Mouse (Mus musculus) kidney, postnatal 36 days (tissue): ENCODE results near the gene Fhod1.
"Not testable (repeated sequence)": the region's sequence is repeated elsewhere in the genome, so short reads cannot be mapped to it uniquely, and the experiment has no call there.

ENCODE experiments used
- DNase-seq, 2 experiments: peaks; one replicate each; pipeline ENCODE4 v3.0.0; 2021 to 2022; ENCODE audit warnings: mixed read lengths in 2 of 2

Fhod1 gene

DNA sequence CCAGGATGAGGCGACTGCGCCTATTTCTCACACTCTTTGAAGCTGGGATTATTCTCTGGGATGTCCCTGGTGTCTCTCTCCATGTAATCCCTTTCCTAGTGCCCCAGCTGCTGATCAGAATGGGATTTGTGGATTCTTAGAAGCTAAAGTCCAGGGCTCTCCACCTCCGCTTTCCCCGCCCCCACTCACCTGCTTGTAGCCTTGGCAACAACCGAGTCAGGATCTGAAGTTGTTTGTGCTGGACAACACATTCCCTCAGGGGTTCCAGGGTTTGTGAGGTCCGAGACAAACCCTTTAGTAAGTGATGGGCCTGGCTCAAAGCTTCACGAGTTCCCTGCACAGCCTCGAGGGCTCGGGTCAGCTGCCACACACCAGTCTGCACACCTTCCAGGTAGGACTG is 53.0 kb downstream of the Fhod1 start:
- no peak for DNase-seq

GRCm38 (mm10) chr8:105293405-105293804 is 54.3 kb downstream of the Fhod1 start:
- DNase-seq: no peak

GRCm38 (mm10) chr8:105292471-105292870 is 55.3 kb downstream of the Fhod1 start:
- no peak for DNase-seq

GRCm38 (mm10) chr8:105291802-105292201 is 56.0 kb downstream of the Fhod1 start:
- DNase-seq: peak in 1 of 2 experiments; percentile 37

DNA sequence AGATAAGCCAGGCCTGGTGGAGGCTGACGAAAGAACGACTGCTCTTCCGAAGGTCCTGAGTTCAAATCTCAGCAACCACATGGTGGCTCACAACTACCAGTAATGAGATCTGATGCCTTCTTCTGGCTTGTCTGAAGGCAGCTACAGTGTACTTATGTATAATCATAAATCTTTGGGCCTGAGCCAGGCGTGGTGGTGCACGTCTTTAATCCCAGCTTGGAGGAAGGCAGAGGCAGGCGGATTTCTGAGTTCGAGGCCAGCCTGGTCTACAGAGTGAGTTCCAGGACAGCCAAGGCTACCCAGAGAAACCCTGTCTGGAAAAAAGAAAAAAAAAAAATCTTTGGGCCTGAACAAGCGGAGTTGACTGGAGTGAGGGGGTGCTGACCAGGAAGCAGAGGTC is 56.4 kb downstream of the Fhod1 start:
- not testable (repeated sequence) for DNase-seq

GRCm38 (mm10) chr8:105290554-105291314 is 57.0 kb downstream of the Fhod1 start:
- DNase-seq: peak; percentile 90 to 98

- DNase-seq: peak; percentile 32 to 50
Observed at GRCm38 (mm10) chr8:105289805-105290460, 57.8 kb downstream of the Fhod1 start, which contains the start of gene 4931428F04Rik. TSS of gene 4931428F04Rik (minus strand) at chr8:105289864.

DNA sequence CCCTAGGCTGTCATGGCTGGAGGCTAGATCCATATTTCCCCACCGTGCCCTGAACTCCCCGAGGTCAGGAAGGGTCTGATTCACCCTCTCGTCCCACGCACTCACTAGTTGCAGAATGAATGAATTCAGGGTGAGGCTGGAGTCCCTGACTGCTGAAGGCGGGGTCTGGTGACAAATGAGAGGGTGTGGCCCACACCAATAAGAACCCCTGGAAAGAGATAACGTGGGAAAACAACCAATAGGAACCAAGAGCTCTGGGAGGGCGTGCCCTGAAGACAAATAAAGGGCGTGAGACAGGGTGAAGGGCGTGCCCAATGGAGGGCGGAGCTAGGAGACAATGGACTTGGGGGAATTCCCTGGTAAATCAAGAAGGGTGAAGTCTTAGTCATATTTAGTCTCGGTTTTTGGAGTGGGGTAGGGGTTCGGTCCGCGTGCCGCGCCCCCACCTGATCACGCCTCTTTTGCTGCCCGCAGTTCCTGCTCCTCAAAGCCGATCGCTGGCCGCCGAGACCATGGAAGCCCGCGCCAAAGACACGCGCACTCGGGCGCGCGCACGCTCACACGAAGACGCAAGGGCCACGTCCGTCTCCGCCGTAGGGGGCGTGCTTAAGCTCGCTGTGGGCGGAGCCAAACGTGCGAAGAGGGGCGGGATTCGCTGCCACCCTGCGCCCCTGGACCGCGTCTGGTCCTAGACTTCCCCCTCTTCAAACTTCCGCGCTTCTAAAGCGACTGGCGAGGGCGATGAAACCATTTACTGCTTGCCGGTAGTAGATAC is 58.6 kb downstream of the Fhod1 start:
- DNase-seq: peak; percentile 85 to 94

DNA sequence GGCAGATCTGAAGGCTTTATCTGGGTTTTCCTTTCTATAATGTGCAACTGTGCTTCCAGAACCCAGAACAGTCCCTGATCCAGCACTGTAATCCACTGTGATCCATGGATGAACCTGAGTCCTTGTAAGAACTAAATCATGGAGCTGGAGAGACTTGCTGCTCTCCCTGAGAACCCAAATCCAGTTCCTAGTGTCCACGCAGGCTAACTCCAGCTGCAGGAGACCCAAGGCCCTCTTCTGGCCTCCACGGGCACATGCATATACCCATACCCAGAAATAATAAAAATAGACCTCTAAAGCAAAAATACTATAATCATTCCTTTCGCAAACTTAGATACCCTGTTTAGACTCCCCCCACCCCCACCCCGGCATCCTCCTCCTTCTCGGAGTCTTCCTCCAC is 59.5 kb downstream of the Fhod1 start:
- no peak for DNase-seq

GRCm38 (mm10) chr8:105286907-105287306 is 60.8 kb downstream of the Fhod1 start:
- DNase-seq: no peak

GRCm38 (mm10) chr8:105285514-105285913 is 62.2 kb downstream of the Fhod1 start:
- DNase-seq: no peak

- peak; percentile 32 to 79 for DNase-seq
Observed at GRCm38 (mm10) chr8:105283074-105283473, 64.7 kb downstream of the Fhod1 start.

DNA sequence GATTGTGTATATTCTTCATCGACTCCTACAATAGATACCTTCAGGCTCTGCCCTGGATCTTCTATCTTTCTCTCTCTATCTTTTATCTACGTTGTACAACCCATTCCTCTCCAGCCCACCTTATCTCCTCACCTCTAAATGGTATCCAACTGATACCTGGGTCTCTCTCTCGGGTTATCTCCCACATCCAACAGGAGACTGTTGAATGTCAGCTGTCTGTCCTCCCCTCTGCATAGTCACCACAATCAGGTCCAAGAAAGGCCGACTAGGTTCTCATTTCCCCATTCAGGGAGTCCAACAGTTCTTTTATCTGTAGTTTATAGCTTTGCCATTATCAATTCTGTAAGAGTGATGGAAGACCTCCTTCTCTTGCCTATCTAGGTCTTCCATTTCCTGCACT is 65.5 kb downstream of the Fhod1 start:
- no peak for DNase-seq

- no peak for DNase-seq
Observed at GRCm38 (mm10) chr8:105281821-105282220, 65.9 kb downstream of the Fhod1 start.

- no peak for DNase-seq
Observed at GRCm38 (mm10) chr8:105280567-105280966, 67.2 kb downstream of the Fhod1 start.
